Mouse (Mus musculus) heart, postnatal 0 days (tissue): ENCODE data around the gene Prkar1b. TPM values are rescaled to one million over a fixed set of nuclear protein-coding genes. Genes with fewer than 3 reads are reported as not detected.
A peak's percentile ranks its signal among the peaks of the same experiment; 100 is the strongest.

Experiments used
- ATAC-seq: fragments of 200-750 bp; cut with Nextera tagmentation; 2 replicates; pipeline ENCODE4 v1.8.0; 2017; ENCODE audit warnings: low read depth, moderate number of reproducible peaks, moderate library complexity; ENCODE audit not compliant: insufficient read depth
- DNase-seq: peaks from one replicate; pipeline ENCODE4 v3.0.0-alpha.2; 2016; ENCODE audit warnings: low spot score
- H3K27ac ChIP-seq: fragments of 300-500 bp; sonication (generic); 2 replicates; pipeline ENCODE4 v1.5.1; 2014; ENCODE audit warnings: low read depth, mild to moderate bottlenecking
- H3K27me3 ChIP-seq: fragments of 300-500 bp; sonication (generic); 2 replicates; pipeline ENCODE4 v1.6.1; 2014; ENCODE audit warnings: low read length, mixed read lengths; ENCODE audit not compliant: control insufficient read depth, insufficient read depth
- H3K36me3 ChIP-seq: fragments of 300-500 bp; sonication (generic); replicated peaks from 2 replicates; pipeline ENCODE4 v1.6.1; 2014; ENCODE audit warnings: low read length, mixed read lengths; ENCODE audit not compliant: control insufficient read depth, insufficient read depth
- H3K4me1 ChIP-seq: fragments of 300-500 bp; sonication (generic); 2 replicates; pipeline ENCODE4 v1.6.1; 2014; ENCODE audit warnings: antibody characterized with exemption; ENCODE audit not compliant: control insufficient read depth, insufficient read depth
- H3K4me2 ChIP-seq: fragments of 300-500 bp; sonication (generic); 2 replicates; pipeline ENCODE4 v1.6.1; 2014; ENCODE audit warnings: low read depth, mild to moderate bottlenecking, low read length, moderate library complexity
- H3K4me3 ChIP-seq: fragments of 300-500 bp; sonication (generic); 2 replicates; pipeline ENCODE4 v1.5.1; 2014; ENCODE audit warnings: low read depth, low read length
- H3K9ac ChIP-seq: fragments of 300-500 bp; sonication (generic); replicated peaks from 2 replicates; pipeline ENCODE4 v1.6.1; 2014; ENCODE audit warnings: low read depth, low read length, mixed read lengths
- H3K9me3 ChIP-seq: fragments of 300-500 bp; sonication (generic); replicated peaks from 2 replicates; pipeline ENCODE4 v1.6.1; 2016; ENCODE audit warnings: low read length; ENCODE audit not compliant: control insufficient read depth
- CTCF ChIP-seq: IDR thresholded peaks from 2 replicates; pipeline ENCODE4 v1.5.1; 2016; ENCODE audit warnings: antibody characterized with exemption, control low read depth, low read depth
- EP300 ChIP-seq: IDR thresholded peaks from 2 replicates; pipeline ENCODE4 v1.6.1; 2016; ENCODE audit warnings: antibody characterized with exemption, low read depth
- WGBS: fragments of 180-500 bp; shearing (Covaris S2); extraction: QIAGEN DNeasy Blood & Tissue Kit; methylation state at CpG from one replicate; pipeline ENCODE4 v1.1.7; 2014; 5-methylcytosine and 5-hydroxymethylcytosine counted together
- polyA plus RNA-seq: library from polyadenylated mRNA; unstranded; fragments of >200 nt; fragmentation: Nextera tagmentation; extraction: Ambion mirVana; gene quantifications from 2 replicates; pipeline ENCODE4 v1.2.1, GENCODE M21; 2015
- total RNA-seq: library from RNA; depleted of rRNA; stranded (reverse); fragments of >200 nt; gene quantifications from 2 replicates; pipeline ENCODE4 v1.2.3, GENCODE M21; 2014; ENCODE audit warnings: low replicate concordance

Prkar1b gene
- total and polyA plus RNA-seq, 2 experiments from 2014 or later, result 2.3 to 4.4 TPM

DNA sequence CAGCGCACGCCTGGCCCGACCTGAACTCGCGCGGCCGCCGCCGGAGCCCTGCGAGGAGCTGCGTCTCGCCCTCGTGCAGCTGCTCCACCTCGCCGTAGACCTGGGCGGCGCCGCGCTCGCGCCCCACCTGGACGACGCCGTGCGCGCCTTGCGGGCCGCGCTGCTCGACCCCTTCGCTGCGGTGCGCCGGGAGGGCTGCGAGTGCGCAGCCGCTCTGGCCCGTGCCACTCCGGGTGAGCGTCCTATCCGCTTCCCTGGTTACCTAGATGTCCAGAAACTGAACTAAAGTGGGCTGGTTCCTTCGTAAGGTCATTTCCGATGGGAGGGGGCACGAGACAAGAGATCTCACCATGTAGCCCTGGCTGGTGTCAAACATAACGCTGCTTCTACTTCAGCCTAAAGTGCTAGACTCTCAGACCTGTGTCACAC, 816 bp upstream of the Prkar1b start:
- ATAC-seq, result no peak; the same call in 1 of the 2 replicates
- WGBS, result under 1% methylated on average over 43 of the region's 45 CpGs
- H3K36me3 ChIP-seq, result peaks cover 28% of the 10 kb centered on the region

DNA sequence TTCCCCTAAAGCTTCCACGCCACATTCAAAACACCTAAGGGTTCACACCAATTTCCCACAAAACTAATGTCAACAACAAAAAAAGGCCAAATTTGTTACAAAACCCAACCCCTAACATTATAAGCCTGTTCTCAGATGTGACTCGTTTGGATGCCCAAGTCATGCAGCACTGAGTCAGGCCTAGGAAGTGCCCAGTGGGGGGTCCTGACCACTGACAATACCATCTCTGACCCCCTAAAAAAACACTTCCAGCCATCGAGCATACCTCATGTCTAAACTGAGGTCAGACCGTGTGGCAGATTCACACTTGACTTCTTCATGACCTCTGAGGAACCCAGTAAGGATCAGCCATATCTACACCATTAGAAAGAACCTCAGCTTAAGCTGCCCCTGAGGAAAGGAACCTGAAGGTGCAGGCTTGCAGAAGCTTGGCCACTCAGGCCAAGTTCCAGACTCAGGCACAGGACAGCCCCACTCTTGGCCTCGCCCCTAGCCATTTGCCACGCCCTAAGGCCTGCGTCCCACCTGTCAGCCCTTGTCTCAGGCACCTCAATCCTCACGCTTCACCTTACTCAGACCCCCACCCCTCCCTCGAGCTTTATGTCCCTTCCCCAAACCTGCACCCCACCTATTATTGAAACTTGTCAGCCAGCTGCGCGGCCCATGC, 662 bp downstream of the Prkar1b start:
- H3K4me3 ChIP-seq, result peak overlapping the region; percentile 96
- DNase-seq (no peak), ATAC-seq (peak; percentile 28)
- H3K4me1 ChIP-seq, result peaks cover 9% of the 10 kb centered on the region
- H3K27ac ChIP-seq, result peak overlapping the region; percentile 46; the same call in 1 of the 2 replicates
- no peaks in the 10 kb centered on the region for H3K27me3 ChIP-seq
- peak overlapping the region; percentile 57 for H3K4me2 ChIP-seq
- WGBS, result 29% methylated on average over 11 of the region's 11 CpGs
- TF ChIP-seq CTCF (no peak), EP300 (no peak)
- no peaks in the 10 kb centered on the region for H3K9me3 ChIP-seq
- H3K36me3 ChIP-seq, result peaks cover 15% of the 10 kb centered on the region
- H3K9ac ChIP-seq, result 0 out of 2 replicates have a peak overlapping the region, but pooled peaks have one; percentile 20

More for the DNA sequence above, 816 bp upstream of the Prkar1b start:
- Histone ChIP-seq H3K4me3 (peak overlapping the region; percentile 96), H3K9ac (peak overlapping the region; percentile 73), H3K4me2 (peak overlapping the region; percentile 99), H3K27ac (peak overlapping the region; percentile 47), H3K4me1 (peaks cover 9% of the 10 kb centered on the region), H3K9me3 (no peaks in the 10 kb centered on the region), H3K27me3 (no peaks in the 10 kb centered on the region)
- TF ChIP-seq CTCF (no peak), EP300 (no peak)
- no peak for DNase-seq

DNA sequence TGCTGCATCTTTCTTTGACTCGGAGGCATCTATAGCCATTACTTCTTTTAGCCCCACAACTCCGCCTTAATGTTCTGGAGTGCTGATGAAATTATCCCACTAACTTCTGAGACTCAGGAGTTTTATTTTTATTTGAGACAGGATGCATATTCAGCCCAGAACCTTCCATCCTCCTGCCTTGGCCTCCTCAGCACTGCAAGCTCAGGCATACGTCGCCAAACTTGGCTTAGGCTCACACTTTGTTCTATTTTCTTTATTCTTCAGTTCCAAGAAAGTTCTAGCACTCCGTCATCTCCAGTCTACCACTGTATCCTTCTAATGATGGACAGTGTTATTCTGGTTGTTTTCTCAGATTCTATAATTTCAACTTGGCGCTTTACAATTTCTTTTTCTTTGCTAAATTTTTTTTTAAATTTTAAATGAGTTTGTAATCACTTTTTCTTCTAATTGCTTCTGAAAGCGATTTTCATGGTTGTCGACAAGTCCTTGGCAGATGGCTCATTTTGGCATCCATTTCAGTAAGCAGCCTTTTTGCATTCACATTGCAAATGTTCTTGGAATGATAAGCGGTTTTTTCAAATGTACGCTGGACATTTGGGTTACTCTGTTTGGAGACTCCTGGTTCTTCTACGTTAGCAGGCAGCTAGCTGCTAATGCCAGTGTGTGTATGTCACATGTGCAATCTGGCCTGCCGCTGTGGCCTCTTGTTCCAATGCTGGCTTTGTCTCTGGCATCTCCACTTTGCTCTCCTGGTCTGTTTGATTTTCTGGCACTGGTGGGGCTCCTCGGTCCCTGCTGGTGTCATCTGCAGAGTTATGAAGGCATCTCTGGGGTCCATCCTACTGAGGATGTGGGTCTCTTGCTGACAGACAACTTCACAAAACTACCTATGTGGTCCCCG, 2.4 kb downstream of the Prkar1b start:
- Histone ChIP-seq H3K4me3 (no peak overlapping the region), H3K27ac (peak overlapping the region; percentile 66; the same call in 1 of the 2 replicates), H3K9ac (no peak overlapping the region), H3K36me3 (no peaks in the 10 kb centered on the region), H3K9me3 (no peaks in the 10 kb centered on the region), H3K27me3 (no peaks in the 10 kb centered on the region), H3K4me2 (no peak overlapping the region), H3K4me1 (peaks cover 9% of the 10 kb centered on the region)
- no peak for TF ChIP-seq CTCF
- TF ChIP-seq EP300, result no peak
- no peak for DNase-seq
- 81% methylated on average over 14 of the region's 14 CpGs for WGBS
- no peak for ATAC-seq

DNA sequence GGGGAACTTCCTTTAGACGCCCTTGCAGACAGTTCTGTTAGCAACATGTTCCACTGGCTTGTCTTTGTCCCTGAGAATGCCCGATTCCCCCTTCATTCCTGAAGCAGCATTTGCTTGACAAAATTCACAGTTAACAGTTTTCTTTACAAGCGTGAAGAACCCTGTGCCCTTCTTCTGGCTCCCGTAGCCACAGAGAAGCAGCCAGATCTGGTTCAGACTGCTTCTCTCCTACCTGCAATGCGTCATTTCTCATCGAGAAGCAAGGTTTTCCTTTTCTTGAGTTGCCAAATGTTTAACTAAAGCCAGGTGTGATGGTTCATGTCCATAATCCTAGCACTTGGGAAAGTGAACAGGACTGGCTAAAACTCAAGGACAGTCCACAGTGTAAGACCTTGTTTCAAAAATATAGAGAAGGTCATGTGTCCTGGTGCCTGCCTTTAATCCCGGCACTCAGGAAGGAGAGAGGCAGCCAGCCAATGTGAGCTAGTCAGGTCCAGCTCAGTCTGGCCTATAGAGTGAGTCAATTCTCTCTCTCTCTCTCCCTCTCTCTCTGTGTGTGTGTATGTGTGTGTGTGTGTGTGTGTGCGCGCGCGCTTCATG, 3.2 kb downstream of the Prkar1b start:
- no peak overlapping the region for H3K4me3 ChIP-seq
- no peaks in the 10 kb centered on the region for H3K27me3 ChIP-seq
- H3K4me1 ChIP-seq, result peaks cover 9% of the 10 kb centered on the region
- DNase-seq, result peak; percentile 49
- no peak for ATAC-seq
- H3K9ac ChIP-seq, result no peak overlapping the region
- H3K9me3 ChIP-seq, result no peaks in the 10 kb centered on the region
- WGBS, result 78% methylated on average over 11 of the region's 11 CpGs
- H3K27ac ChIP-seq, result peak overlapping the region; percentile 66; the same call in 1 of the 2 replicates
- H3K4me2 ChIP-seq, result no peak overlapping the region
- H3K36me3 ChIP-seq, result no peaks in the 10 kb centered on the region
- no peak for TF ChIP-seq EP300
- TF ChIP-seq CTCF, result no peak

DNA sequence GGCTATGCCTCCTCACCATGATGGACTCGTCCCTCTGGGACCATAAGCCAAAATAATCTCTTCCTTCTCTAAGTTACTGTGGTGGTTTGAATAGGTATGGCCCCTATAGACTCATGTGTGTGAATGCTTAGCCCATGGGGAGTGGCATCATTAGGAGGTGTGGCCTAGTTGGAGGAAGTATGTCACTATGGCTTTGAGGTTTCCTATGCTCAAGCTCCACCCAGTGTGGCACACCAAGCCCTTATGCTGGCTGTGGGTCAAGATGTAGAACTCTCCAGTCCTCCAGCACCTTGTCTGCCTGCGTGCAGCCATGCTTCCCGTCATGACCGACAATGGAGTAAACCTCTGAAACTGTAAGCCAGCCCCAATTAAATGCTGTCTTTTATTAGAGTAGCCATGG, 4.1 kb downstream of the Prkar1b start:
- Histone ChIP-seq H3K36me3 (no peaks in the 10 kb centered on the region), H3K27ac (no peak overlapping the region), H3K4me3 (no peak overlapping the region), H3K27me3 (no peaks in the 10 kb centered on the region), H3K4me2 (no peak overlapping the region), H3K9ac (no peak overlapping the region), H3K4me1 (peaks cover 15% of the 10 kb centered on the region), H3K9me3 (no peaks in the 10 kb centered on the region)
- 91% methylated on average over 4 of the region's 4 CpGs for WGBS
- no peak for TF ChIP-seq EP300
- no peak for ATAC-seq
- DNase-seq, result no peak
